Mouse (Mus musculus) cerebellum, adult 11 months (tissue): ENCODE data around the gene Psmd9.
A peak's percentile ranks its signal among the peaks of the same experiment; 100 is the strongest.
"Not testable (repeated sequence)": the region's sequence is repeated elsewhere in the genome, so short reads cannot be mapped to it uniquely, and the experiment has no call there.

Experiments used
- DNase-seq: peaks from one replicate; pipeline ENCODE4 v3.0.0; 2022

Gene Psmd9

DNA sequence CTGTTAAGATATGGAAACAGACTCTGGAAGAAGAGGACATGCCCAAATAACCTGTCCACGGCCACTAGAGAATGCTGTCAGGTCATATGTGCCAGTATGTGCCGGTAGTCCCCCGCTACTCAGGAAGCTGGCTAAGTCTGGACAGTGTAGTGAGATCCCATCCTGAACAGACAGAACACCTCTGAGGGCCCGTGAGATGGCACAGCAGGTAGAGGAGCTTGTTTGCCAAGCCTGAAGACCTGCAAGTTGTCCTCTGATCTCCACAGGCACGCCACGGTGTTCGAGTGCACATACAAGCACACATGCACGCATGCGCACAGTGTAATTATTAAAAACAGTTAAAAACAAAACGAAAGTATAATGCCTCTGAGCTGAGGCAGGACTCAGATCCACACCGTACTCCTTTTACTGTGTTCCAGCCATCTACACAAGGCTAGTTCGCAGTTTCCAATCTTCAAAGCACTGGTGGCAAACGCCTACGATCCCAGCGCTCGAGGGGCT, 26.3 kb downstream of the Psmd9 start:
- no peak for DNase-seq

DNA sequence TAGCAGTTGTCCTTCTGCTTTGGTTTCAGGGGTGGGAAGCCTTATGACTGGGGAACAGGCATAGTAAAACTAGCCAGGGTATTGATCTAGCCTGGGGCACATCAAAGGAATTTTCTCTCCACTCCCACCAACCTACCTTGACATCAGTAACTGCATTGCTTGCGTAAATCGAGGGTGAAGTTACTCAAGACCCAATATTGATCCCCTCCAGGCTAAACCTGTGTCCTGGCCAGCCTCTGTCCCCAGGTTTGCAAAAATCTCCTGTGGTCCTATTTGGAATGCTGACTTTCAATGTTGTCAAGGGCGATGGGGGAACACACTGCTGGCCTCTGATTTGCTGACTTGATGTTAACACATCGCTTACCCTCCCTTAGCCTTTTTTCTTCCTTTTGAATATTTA, 27.5 kb downstream of the Psmd9 start:
- no peak for DNase-seq

DNA sequence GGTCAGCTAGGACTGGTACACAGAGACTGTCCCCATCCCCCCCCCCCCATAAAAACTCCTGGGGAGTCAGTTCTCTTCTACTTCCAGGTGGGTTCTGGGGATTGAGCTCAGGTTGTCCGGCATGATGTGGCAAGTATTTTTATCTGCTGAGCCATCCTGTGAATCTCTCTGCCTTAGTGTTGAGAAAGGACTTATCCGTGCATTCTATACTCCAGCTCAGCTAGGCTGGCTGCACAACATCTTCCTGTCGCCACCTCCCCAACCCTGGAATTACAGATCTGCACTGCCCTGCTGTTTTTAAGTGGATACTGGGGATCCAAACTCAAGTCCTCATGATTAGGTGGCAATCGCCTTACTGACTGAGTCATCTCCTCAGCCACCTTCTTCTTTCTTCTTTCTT, 29.3 kb downstream of the Psmd9 start:
- DNase-seq: no peak

DNA sequence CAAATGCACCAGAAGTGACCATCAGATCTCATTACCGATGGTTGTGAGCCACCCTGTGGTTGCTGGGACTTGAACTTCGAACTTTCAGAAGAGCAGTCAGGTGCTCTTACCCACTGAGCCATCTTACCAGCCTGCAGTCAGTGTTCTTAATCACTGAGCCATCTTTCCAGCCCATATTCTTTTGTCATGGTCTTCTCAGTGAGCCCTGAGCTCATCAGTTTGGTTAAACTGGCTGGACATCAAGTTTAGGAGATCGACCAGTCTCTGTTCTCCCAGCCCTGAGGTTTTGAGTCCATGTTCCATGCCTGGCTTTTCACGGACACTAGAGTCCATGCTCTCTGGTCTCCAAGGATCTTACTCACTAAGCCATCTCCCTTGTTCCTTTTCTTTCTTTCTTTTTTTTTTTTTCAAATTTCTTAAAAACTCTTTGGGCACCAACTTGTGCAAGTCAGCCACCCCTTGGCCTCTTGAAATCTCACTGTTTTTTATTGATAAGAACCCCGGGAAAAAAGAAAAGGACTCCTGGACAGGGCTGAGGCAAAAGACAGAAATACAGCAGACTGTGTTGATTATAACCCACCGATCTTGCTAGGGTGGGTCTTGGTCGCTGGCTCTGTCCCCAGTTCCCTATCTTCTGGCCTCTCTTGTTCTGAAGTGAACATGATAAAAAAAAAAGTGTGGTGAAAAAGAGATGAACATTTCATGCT, 31.8 kb downstream of the Psmd9 start:
- not testable (repeated sequence) for DNase-seq

DNA sequence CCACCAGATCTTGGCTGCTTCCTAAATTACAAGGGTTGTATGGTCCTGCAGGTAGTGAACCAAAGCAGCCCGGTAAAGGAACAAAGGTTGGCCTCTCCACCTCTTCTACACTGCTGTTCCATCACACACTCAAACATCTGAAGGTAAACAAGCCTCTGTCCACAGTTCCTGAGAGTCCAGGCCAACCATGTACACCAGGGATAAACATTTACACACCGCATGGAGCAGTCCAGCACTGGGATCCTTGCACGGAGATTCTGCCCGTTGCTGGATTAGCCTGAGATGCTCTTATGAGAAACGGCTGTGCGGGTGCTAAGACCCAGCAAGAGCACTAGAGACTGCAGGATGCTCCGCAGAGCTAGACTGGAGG, 32.3 kb downstream of the Psmd9 start:
- DNase-seq: no peak

DNA sequence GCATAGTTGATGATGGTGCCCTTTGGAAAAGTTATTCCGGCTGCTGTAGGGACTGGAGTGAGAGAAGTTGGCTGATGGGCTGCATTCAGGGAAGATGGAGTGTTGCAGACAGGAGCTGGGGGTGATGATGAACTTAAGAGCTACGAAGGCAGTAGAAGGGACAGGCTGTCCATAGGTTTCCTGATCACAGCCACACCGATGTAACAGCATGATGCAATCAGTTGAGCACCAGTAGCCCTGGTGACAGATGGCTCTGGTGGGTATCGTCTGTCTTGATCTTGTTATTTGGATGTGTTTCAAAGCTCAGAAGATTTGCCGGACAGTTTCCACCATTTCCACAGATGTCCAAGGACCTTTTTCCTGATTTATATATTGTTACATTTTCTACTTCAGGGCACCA, 32.8 kb downstream of the Psmd9 start:
- DNase-seq: peak; percentile 11

DNA sequence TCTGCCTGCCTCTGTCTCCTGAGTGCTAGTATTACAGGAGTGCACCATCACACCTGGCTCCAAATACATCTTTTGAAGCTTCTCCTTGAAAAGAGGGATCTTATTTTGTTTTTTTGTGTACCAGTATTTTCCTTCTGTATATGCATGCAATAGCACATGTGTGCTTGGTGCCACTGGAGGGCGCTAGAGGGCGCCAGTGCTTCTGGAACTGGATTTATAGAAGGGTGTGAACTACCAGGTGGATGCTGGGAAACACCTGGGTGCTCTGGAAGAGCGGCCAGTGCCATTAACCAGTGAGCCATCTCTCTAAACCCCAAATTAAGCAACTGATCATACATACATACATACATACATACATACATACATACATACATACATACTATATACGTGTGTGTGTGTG, 33.6 kb downstream of the Psmd9 start:
- DNase-seq: not testable (repeated sequence)

DNA sequence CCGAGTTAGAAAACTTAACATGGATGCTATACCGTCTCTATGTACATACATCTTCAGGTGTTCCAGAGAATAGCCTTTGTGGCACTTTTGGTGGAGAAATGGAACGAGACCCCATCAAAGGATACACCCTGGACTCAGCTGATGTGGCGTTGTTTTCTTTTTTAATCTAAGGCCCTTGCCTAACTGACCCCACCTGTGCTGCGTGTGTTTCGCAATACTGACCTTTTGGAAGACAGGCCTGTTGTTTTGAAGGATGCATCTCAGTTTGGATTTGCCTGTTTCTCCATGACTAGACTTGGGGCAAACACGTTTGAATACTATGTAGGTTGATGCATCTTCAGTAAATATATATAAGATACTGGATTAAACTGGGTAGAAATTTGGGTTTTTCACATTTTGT, 34.4 kb downstream of the Psmd9 start:
- not testable (repeated sequence) for DNase-seq

DNA sequence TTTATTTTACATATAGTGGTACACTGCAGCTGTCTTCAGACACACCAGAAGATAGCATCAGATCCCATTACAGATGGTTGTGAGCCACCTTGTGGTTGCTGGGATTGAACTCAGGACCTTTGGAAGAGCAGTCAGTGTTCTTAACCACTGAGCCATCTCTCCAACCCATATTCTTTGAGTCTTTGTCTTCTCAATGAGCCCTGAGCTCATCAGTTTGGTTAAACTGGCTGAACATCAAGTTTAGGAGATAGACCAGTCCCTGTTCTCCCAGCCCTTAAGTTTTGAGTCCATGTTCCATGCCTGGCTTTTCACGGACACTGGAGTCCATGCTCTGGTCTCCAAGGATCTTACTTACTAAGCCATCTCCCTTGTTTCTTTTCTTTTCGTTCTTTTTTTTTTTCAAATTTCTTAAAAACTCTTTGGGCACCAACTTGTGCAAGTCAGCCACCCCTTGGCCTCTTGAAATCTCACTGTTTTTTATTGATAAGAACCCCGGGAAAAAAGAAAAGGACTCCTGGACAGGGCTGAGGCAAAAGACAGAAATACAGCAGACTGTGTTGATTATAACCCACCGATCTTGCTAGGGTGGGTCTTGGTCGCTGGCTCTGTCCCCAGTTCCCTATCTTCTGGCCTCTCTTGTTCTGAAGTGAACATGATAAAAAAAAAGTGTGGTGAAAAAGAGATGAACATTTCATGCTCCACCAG, 53.3 kb downstream of the Psmd9 start:
- DNase-seq: not testable (repeated sequence)

DNA sequence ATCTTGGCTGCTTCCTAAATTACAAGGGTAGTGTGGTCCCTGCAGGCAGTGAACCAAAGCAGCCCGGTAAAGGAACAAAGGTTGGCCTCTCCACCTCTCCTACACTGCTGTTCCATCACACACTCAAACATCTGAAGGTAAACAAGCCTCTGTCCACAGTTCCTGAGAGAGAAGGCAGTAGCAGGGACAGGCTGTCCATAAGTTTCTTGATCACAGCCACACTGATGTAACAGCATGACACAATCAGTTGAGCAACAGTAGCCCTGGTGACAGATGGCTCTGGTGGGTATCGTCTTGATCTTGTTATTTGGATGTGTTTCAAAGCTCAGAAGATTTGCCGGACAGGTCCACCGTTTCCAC, 53.8 kb downstream of the Psmd9 start:
- no peak for DNase-seq

DNA sequence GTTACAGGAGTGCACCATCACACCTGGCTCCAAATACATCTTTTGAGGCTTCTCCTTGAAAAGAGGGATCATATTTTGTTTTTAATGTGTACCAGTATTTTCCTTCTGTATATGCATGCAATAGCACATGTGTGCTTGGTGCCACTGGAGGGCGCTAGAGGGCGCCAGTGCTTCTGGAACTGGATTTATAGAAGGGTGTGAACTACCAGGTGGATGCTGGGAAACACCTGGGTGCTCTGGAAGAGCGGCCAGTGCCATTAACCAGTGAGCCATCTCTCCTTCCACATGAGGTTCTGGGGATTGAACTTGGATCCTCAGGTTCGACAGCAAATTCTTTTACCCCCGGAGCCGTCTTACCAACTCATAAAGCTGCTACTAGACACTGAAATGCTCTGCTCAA, 54.6 kb downstream of the Psmd9 start:
- not testable (repeated sequence) for DNase-seq

DNA sequence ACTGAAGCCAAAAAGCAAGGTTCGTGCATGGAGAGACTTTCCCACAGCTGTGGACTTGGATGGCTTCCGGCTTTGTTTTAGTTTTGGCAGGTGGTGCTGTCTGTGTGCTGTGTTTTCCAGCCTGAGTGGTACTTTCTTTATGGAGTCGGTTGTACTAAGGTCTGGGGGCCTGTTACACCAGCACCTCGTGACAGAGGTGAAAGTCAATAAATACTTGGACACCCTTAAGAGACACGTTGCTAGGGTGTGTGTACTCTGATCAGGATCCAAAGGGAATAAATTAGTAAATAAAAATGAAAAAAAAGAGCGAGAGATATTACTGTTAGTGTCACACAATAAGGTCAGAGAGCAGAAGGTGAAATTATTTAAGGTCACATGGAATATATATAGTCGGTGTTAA, 57.6 kb downstream of the Psmd9 start:
- no peak for DNase-seq

DNA sequence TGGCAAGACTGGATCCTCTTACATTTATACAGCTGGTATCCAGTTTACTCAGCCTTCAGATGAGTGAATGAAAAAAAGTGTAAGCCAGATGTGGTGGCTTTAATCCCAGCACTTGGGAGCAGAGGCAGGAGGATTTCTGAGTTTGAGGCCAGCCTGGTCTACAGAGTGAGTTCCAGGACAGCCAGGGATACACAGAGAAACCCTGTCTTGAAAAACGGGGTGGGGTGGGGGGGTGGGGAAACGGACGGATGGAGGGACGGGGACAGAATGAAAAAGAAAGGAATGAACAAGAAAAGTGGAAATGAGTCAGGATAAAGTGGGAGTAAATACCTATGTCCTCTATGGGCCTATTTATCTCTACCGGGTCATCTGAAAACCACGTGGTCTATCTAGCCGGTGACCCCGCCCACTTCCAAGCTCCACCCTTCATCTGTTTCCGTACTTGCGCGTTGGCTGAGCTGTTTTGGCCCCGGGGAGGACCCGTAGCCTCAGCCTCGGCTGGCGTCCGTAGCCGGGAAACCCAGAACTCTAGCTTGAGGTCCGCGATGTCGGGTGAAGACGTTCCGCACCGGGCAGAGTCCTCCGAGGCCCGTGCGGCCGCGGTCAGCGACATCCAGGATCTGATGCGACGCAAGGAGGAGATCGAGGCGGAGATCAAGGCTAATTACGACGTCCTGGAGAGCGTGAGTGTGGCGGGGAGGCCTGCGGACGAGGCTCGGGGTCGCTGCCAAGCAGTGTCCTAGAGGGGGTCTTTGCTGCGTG, 58.7 kb downstream of the Psmd9 start:
- peak; percentile 95 for DNase-seq

DNA sequence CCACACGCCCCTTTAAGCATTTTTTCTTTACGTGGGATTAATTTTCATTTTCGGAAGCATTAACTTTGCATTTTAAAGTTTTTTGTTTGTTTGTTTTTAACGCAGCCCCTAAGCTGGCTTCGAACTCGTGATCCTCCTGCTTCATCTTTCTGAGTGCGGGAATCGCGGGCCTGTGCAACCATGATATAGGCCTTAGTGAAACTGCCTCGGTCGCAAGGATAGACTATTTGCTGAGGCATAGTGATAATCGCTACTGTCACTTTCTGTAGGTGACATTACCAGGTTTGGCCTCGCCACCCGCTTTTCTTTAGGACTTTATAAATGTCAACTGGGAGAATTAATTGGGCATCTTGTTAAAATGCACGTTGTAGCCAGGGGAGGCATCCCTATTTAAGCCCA, 59.3 kb downstream of the Psmd9 start:
- DNase-seq: no peak

DNA sequence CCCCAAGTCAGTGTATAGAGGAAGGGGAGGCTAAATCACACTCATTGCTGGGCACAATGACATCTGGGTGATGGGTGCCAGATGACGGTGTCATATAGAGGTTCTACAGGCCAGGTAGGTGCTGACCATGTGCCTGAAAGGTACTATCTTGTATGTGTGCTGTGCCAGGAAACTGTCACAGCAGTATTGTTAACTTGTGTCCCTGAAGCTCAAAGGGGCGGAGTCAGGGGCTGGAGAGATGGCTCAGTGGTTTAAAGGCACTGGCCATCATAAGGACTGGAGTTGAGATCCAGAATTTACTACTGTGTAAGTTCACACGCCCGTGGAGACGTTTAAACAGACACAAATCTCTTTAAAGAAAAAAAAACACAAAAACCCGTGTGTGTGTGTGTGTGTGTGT, 60.1 kb downstream of the Psmd9 start:
- DNase-seq: no peak

DNA sequence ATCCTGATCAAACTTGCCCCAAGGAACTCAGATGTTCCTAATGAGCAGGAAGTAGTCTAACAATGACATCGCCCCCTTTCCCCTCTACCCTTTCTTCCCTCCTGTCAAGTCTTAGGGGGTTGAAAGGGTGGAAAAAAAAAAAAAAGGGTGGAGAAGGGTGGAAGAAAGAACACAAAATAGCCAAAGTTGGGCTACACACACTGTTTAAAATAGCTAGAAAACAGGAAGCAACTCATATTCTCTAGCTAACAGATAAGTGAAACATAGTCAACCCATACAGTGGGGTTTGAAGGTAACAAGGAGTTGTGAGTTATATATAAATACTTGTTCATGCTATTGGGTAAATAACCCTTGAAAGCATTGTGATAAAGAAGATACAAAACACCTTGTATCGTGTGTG, 63.0 kb downstream of the Psmd9 start:
- no peak for DNase-seq

DNA sequence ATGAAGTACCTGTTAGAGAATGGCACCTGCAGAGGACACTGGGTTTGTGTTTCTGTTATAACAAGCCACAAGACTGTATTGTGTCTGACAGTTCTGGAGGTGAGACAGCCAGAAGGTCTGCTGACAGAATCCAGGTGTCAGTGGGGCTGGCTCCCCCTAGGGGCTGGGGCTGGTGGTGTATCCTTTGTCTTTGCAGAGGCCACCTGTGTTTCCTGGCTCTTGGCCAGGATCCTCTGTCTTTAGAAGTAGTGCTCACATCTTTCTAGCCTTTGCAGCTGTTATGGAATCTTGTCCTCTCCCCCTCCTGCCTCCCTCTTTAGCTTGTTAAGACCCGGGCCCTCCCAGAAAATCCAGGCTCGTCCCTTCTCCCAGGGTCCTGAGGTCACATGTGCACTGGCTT, 66.5 kb downstream of the Psmd9 start:
- peak; percentile 40 for DNase-seq

DNA sequence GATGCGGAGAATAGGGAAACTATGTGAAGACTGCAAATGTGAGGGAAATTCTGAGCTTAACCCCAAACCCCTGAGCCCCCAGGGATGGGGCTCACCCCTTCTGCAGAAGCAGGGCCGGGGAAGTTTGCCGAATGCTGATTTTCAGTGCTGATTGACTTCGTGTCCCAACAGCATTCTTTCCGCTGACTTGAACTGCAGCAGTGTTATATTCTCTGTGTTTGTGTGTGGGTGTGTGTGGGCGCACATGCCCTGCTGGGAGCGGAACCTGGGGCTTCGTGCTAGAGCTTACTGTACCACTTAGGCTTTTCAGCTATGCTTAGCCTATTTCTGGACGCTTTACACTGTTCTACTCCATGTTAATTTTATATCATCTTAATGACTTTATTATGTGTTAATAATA, 67.2 kb downstream of the Psmd9 start:
- no peak for DNase-seq

DNA sequence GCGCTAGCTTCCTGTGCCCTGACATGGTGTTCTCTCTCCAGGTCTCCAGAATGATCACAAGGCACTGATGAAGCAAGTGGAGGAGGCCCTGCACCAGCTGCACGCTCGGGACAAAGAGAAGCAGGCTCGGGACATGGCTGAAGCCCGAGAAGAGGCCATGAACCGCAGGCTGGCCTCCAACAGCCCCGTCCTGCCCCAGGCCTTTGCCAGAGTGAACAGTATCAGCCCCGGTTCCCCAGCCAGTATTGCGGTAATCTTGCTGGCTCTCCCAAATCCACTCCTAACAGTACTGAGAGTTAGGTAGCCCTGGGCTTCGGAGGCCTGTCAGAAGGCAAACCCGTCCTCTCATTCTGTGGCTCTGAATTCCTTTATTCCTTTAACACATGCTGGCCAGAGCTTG, 70.3 kb downstream of the Psmd9 start:
- no peak for DNase-seq

DNA sequence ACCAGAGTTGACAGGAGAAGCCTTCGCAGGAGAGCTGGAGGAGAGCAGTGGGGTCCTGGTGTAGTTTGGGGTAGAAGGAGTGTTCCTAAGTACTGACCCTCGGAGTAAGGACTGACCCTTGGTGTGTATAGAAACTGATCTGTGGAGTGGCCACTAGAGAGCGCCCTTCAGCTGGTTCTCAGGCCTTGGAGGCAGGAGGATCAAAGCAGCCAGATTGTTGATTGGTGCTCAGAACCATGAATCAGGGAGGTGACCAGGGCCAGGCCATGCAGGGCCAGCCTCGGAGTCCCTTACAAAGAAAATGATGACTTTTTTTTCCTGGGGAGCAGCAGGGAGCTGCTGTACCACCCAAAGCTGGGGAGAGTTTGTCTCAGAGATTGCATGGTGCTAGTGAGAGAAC, 76.3 kb downstream of the Psmd9 start:
- peak; percentile 47 for DNase-seq

DNA sequence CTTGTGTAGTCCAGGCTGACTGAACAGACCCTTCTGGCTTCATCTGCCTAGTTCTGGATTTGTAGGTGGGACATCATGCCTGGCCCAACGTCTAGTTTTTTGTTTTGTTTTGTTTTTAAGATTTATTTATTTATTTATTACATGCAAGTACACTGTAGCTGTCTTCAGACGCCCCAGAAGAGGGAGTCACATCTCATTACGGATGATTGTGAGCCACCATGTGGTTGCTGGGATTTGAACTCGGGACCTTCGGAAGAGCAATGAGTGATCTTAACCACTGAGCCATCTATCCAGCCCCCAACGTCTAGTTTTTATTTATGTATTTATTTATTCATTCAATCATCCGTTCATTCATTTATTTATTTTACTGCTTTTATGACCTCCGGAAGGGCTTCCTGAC, 82.2 kb downstream of the Psmd9 start:
- DNase-seq: no peak

DNA sequence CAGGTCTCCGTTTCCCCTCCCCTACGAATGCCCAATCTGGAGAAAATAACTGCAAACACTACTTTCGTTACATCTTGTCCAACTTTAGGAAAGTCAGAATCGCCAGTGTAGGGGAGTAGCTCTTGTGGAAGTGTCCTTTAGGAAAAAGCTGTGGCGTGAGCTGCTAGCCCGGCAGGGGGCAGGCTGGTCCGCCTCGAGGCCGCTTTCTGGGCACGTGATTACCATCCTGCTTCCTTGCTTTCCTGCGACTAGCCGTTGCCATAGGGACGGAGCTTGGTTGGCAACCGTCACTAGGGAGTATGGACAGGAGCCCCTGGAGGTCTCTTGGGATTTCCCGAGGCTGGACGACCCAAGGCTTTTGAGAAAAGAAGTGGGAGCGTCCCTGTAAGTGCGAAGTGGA, 82.6 kb downstream of the Psmd9 start, which contains the start of gene Wdr66:
Gene Wdr66 (plus strand): TSS at position 269 of the 400 bp plus-strand sequence.
- peak; percentile 66 for DNase-seq

DNA sequence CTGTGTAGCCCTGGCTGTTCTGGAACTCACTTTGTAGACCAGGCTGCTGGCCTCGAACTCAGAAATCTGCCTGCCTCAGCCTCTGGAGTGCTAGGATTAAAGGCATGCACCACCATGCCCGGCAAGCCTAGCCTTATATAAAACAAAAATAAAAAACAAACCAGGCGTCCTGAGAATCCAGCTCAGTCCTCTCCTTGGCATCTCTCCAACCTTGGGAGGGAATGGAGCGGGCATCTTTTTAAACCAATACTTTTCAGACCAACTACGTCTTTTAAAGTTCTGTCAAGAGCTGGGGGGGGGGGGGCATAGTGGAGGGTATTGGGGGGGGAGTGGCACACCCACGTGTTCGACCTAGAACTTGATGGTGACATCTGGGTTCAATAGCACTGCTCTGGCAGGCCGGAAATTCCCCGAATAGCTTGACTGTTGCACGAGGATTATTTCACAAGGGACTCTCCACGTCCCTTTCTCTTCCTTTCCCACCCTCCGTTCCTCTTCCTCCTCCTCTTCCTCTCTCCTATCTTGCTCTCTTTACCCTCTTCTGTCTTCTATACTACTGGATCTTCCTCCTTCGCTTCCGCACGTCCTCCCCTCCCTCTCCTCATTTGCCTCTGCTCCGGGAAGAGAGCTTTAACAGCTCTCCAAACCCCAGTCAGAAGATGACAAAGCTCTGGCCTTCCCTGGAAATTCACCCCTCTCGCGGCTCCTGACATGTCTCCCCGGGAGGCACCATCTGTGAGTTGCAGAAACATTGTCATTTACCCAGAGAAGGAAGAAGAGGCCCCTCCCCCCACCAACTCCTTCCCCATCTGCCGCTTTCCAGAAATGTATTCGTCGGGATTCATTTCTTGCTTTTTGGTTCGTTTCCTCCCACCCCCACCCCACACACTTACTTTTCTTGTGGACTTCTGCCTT, 87.9 kb downstream of the Psmd9 start:
- DNase-seq: peak; percentile 34
